Mouse (Mus musculus): ENCODE measurements around the gene Ankrd54.
"Not testable (repeated sequence)": the region's sequence is repeated elsewhere in the genome, so short reads cannot be mapped to it uniquely, and the experiment has no call there.

- not testable (repeated sequence) for TF ChIP-seq RCOR1 (conservative IDR thresholded peaks at IDR 0.05; ENCODE audit: low read depth, low read length); CTCF (conservative IDR thresholded peaks at IDR 0.05 in 1 of 2, IDR thresholded peaks at IDR 0.05 in 1 of 2; ENCODE audit: low read depth in 2 of 2, low read length in 2 of 2); JUND (conservative IDR thresholded peaks at IDR 0.05; ENCODE audit: low read depth, low read length); MAZ (IDR thresholded peaks at IDR 0.05; ENCODE audit: low read depth, low read length)
These were observed 30.8 kb downstream of the Ankrd54 start for GRCm38 (mm10) chr15:79031908-79032307.
